Mouse (Mus musculus) frontal cortex, adult 2 months (tissue): ENCODE data around the gene Asb16. TPM values are rescaled to one million over a fixed set of nuclear protein-coding genes. Genes with fewer than 3 reads are reported as not detected.

Source experiments
- DNase-seq, 2 experiments: peaks; one replicate each; pipeline ENCODE4 v3.0.0; 2022; ENCODE audit warnings: low spot score in 1 of 2; ENCODE audit errors: extremely low spot score in 1 of 2
- polyA plus RNA-seq: library from polyadenylated mRNA; depleted of rRNA; stranded (reverse); fragments of >200 nt; gene quantifications from 2 replicates; pipeline ENCODE4 v1.2.3, GENCODE M21; 2012

Gene Asb16
- polyA plus RNA-seq, 1 experiment: 2.3 TPM

DNA sequence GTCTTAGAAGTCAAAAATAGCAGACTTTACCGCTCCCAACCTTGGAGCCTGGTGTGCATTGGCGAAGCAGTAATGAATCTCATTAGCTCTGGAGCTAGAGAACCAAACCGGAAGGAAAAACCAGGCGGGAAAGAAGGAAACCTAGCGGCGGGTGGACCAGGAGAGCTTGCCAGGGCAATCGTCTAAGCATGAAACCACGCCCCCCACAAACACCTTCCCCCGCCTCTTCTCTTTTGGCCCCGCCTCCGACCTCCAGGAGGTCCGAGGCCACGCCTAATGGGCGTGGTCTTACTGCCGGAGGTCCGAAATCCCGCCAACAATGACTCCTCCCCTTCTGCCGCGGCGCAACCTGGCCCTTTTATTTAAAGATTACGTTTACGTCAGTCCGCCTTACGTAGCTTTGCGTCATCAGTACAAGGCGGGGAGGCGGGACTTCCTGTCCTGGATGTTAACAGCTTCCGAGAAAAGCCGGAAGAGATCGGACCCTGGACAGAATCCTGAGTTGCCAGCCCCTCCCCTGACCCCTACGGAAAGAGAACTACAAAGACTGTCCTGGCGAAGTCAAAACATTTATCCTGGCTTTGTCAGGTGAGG is 16.1 kb downstream of the Asb16 start, which contains the start of gene Tmub2:
Tmub2 (plus strand) TSS at position 431 of the 594 bp plus-strand sequence.
- peak; percentile 97 to 98 for DNase-seq

DNA sequence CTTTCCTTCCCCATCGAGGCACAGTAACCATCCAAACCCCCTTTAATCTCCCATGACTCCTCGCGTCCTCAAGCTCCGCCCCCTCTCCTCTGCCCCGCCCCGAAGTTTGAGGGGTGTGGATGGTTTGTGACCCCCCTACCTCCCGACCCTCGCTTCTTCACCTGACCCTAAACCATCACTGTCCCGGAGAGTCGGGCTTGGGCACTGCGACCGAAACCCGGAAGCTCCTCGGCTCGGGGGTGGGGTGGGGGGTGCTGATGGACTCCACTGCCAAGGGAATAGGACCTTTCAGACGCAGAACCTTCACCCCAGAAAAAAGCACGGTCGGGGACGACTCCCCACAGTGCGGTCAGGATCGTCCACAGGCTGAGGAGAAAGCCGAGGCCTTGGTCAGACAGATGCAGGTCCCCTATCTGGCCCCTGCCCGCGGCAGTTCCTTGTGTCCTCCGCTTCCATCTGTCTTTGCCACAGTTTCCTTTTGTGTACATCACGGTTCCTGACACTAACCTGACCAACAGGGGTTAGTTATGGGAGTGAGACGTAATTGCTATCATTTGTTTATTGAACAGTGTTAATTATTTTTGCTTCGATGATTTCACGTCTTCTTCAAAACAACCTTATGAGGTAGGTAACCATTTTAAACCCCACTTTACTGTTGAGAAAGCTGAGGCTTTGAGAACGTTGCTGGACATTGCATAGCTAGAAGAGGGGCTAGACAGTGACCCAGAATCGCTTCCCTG is 16.7 kb downstream of the Asb16 start:
- no peak for DNase-seq

DNA sequence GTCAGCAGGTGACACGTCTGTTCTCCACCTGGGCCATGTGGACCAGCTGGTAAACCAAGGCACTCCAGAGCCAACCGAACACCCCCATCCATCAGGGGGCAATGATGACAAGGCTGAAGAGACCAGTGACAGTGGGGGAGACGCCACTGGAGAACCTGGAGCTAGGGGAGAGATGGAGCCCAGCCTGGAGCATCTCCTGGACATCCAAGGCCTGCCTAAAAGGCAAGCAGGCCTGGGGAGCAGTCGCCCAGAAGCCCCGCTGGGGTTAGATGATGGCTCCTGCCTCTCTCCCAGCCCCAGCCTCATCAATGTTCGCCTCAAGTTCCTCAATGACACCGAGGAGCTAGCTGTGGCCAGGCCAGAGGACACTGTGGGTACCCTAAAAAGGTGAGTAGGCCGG is 18.9 kb downstream of the Asb16 start:
- DNase-seq: no peak

DNA sequence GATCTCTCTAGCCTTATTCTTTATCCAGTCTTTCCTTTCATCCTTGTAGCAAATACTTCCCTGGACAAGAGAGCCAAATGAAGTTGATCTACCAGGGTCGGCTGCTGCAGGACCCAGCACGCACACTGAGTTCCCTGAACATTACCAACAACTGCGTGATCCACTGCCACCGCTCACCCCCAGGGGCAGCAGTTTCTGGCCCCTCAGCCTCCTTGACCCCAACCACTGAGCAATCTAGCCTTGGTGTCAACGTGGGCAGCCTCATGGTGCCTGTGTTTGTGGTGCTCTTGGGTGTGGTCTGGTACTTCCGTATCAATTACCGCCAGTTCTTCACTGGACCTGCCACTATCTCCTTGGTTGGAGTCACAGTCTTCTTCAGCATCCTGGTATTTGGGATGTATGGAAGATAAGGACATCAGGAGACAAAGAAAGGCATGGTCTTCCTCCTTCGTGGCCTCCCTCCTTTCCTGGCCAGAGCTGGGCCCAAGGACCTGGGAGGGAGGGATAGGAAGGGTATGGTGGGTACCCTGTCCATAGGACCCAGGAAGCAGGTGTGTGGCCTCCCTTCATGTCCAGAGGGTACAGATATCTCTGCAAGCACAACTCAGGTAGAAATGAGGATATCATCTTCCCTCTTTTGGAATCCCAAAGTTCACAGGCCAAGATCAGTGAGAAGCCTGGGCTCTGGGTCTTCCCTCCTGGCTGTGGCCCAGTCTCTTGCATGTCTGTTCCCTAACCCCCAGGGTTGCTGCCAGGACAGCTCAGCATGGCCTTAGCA is 19.7 kb downstream of the Asb16 start:
- DNase-seq: no peak

DNA sequence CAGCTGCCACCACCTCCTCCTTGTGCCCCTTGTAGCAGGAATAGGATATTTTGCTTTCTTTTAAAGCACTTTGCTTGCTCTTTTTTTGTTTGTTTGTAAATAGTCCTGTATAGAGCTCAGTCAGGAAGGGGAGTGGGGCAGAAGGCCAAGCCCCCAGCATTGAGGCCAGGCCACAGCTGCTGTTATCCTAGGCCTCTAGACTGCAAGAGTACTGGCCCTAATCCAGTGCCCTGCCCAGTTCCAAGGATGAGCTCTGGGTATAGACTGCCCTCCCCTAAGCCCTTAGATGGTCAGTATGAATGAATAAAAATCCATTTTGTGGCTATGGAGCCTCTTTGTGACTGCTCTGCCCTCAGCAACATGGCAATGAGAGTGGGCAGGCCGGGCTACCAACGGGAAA is 20.4 kb downstream of the Asb16 start:
- no peak for DNase-seq

DNA sequence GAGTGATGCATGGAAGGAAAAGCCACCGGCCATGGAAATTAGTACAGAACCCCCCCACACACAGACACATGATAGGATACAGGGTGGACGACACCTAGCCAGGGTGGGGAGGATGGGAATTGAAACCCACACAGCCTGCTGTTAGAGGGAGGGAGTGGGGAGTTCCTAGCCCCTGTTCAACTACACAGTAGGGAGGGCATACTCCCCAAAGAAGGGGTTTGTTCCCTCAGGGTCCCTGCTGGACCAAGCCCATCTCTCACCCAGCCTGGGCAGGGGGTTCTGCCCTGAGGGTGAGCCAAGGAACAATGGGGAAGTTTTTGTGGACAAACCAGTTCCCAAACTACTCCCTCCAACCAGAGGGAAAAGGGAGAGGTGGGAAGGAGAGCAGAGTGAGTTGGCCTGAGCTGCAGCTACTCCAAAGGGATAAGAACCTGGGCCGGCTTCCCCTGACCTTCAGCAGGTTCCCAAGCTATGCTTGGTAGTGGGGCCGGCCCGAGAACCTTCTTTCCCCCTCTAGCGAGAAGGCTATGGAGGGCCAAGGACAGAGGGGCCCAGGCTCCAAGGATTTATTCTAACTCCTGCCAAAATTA is 21.1 kb downstream of the Asb16 start:
- no peak for DNase-seq

DNA sequence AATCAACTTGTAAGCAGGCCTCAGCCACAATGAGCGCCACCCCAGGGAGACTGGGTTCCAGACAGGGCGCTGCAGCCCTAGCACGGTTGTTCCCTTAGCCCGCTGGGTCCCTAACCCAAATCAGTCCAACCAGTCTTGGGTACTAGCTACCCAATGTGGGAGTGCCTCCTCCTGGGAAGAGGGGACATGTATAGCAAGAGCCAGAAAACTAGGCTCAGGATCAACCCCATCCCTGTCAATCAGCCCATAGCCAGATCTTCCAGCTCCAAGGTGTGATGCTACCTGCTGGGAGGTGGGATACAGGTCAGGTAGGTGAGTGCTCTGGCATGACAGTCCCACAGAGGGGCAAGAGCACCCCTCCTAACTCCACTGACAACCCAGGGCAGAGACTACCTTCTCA is 21.6 kb downstream of the Asb16 start:
- no peak for DNase-seq

DNA sequence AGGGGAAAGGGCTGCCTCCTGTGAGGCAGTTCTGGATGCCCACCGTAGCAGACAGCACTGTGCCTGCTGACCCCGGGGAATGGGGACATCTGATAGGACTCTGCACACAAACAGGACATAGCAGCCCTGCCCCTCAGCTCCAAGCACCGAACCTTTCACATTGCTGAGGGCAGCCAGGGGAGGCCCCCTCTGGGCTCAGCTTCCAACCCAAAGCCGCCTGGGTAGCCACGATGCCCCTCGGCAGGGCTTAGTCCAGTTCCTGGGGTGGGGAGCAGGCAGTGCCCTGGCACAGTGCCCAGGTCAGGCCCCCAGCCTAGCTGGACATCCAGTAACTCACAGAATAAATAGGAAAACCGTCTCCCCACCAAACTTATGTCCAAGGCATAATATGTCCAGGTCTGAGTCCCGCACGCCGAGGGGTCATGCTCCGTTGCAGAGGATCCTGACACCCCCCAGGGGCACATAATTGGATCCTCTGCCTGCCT is 22.6 kb downstream of the Asb16 start:
- DNase-seq: no peak

DNA sequence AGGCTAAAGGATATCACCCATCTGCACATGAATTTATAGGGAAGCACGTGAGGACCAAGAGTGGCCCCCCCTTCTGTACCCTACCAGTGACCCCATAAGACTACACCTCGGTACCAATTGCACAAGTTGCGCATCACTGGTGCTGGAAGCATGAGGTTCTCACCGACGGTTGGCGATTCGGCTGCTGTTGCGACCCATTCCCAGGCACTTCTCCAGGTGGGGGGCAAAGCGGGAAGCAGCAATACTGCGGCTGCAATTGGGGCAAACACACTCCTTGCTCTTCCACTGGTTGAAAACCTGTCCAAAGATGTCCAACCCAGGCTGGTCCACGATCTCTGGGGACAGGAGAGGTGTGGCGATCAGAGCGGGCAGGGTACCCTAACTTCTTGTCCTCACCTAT is 25.4 kb downstream of the Asb16 start:
- no peak for DNase-seq

DNA sequence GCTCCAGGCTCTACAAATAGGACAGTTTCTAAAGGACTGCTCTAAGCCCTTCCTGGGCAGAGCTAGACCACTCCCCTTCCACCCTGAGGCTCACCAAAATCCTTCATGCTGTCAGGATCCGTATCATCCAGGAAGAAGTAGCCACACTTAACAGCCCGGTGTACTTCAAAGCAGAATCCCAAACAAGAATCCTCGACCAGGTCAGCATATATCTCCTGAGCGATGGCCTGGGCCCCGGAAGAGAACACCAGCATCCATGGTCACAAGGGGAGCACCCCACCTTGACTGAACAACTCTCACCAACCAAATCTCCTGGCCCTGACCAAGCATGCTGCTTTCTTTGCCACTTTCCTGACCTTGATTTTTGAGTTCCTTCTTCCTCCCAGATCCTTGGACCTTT is 25.9 kb downstream of the Asb16 start:
- DNase-seq: no peak

DNA sequence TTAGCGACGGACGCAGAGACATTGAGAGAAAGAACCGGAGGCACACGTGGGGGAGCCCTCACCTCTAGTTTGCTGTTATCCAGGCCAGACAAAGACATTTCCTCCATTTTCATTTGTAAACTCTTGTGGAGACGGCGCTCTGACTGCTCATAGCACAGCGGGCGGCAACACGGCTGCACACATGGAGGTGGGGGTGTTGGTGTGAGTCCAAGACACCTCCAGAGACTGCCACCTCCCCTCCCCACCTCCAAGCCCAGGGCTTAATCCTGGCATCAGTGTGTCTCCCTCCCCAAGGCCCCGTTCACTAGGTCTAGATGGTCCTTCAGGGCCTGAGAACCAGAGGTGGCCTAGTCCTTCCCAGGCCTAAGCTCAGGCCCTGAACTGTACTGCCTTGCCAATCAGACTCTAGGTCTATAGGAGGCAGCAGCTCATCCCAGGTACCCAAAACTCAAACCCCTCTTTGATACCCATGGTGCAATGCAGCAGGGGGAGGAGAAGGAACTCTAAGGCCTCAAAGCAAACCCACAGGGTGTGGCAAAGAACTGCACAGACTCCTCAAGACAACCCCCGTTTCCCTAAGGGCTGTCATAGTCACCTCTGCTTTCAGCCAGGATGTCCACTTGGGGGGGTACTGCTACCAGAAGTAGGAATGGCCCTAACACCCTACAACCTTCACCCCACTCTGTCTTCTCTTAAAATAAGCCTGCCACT is 26.5 kb downstream of the Asb16 start:
- DNase-seq: no peak

DNA sequence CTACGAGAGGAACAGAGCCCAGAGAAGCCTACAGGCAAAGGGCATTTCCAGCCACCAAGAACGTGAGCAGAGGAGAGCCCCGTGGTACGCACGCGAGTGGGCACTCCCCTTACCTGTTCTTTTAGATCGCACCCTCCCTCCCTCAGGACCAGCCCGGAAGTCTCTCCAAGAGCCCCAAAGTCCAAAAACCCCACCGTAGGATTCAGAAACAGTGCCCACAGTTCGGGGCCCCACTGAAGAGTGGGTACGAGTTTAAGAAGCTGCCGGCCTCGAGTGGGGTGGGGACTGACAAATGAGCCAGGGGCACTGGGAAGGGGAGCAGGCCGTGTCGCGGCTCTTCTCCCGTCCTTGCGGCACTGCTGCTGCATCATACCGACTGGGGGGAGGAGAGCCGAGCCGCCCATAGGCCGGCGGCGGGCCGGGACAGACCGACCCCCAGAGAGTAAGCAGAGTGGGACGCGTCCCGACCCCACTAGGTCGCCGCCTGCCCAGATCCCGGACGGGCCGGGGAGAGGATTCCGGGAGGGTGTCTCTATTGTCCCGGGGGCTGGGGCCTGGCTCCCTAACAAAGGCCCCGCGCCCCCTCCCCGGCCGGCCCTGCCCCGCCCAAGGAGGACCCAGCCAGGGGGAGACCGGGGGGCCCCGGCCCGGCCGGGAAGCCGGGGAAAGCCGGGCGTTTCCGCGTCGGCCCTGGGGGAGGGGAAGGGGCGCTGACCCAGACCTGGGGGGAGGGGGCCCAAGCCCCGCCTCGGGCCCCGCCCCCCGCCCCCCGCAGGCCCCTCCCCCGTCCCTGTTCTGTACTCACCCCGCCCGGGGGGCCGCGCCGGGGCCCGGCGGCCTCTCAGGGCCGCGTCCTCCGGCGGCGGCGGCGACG is 27.3 kb downstream of the Asb16 start:
- no peak for DNase-seq

DNA sequence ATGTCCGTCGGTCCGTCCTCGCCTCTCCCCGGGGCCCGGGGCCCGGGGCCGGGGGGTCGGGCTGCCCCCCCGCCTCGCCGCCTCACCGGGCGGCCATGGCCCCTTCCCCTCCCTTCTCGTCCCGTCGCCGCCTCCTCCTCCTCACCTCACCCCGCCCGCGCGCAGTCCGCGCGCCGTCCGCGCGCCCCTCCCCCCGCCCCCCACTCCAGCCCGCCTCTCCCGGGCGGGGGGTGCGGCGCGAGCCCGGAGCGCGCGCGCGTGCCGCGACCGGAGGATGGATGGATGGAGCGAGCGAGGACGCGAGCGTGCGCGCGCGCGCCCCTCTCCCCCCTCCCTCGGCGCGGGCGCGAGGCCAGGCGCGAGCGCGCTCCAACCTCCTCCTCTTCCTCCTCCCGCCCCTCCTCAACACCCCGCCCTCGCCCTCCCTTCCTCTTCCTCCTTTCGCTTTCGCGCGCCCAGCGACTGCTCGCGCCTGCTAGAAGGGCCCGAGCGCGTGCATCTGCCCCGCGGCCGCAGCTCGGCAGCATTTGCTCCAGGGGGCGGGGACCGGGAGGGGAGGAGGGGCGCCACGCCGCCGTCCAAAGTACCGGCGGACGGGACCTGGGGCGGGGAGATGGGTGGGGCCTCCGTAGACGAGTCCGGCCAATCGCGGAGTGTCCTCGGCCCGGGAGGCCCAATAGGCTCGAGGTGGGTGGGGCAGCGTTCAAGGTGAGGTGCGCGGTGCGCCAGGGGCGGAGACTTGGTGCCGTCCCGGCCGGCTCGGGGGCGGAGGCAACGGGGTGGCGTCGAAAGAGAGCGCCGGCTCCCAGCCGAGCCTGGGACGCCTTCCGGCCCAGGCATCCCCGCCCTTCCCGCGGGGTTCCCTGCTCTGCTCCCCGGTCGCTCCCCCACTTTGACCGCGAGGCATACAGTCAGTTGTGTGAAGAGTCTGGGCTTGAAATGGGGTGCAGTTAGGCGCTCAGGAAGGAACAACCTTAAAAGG is 28.2 kb downstream of the Asb16 start, which contains the start of gene Atxn7l3:
Atxn7l3 (minus strand) TSS at position 141 of the 982 bp plus-strand sequence.
- peak; percentile 97 to 98 for DNase-seq

DNA sequence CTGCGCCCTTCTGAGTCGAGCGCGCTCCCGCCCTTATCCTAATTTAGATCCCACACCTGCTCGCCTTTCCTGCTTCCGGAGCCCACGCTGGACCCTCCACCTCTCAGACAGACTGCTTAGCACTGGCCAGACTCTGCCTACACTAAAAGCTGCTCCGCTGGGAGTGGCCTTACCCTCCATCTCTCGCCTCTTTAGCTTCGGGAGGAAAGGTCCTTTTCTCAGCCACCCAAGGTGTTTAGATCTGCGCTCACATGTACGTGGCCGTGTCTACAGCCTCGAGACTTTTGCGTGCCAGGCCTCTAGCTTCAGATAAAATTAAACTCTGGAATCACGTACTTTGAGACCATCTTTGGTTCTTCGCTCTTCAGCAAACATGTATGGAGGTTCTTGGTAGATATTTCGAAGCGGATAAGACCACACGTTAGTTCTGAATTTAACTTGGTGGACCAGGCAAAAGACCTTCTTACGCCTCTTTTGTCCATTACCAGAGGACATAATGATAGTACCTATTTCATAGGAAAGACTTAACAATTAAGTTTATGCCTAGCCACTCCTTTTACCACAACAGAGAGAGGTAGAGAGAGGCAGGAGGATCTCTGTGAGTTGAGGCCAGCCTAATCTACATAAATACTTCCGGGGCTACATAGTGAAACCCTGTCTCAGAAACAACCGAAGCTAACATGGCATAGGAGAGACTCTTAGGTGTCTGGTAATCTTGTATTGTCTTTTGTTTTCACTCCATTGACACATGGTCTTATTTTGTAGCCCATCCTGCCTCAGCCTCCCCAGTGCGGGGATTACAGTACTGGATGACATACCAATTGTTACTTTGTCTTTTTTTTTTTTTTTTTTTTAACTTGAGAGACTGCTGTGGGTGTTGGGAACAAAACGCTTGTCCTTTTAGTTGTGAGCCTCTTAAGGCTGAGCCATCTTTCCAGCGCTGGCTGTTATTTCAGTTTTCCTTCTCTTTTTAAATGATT is 29.3 kb downstream of the Asb16 start:
- DNase-seq: no peak

DNA sequence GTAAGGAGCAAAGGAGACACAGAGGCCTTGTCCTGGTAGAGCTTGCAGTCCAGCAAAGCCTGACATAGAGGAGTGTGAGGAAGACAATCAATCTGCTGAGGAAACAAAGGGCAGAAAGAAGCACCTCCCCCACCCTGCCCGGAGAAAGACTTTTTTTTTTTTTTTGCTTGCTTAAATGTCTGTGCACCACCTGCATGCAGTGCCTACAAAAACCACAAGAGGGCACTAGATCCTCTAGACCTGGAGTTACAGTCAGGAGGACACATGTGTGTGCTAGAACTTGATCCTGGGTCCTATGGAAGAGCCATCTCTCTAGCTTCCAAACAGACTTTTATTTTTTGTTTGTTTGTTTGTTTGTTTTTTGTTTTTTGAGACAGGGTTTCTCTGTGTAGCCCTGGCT is 31.3 kb downstream of the Asb16 start:
- no peak for DNase-seq

DNA sequence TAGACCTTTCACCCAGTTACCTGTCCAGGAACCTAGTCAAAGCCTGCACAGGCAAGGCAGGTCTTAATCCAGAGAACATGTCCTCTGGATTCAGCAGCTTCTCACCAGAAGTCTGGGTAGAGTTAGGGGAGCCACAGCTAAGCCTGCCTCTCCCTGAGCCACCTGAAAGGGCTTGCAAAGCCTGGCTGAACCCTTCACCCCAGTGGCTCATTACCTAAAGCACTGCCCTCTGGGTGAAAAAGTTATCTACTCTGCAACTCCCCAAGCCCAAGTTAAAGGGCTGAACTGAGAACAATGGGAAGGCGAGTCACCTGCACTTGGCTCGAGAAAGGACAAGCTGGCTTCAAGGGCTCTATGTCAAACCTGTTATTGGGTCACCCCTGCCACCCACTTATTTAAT is 35.6 kb downstream of the Asb16 start:
- DNase-seq: no peak

DNA sequence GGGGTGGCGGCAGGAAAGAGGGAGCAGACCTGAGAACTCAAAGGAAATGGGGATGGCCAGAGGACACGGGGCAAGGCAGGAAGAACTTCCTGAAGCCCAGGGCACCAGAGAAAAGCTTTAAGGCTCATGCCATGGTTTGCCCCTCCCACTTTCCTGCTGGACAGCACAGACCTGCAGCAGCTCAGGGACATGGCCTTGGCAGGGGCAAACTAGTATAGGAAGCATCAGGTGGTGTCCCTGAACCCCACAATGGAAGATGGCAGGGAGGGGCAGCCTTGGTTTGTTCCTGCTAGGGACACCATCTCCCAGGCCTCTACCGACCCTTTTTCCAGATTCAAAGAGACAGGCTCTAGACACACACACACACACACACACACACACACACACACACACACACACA is 36.8 kb downstream of the Asb16 start:
- DNase-seq: no peak
